Mouse (Mus musculus): Measurements from ENCODE around the gene Dhx30. TPM values are rescaled to one million over a fixed set of nuclear protein-coding genes. Genes with fewer than 3 reads are reported as not detected.
"Not testable (repeated sequence)": the region's sequence is repeated elsewhere in the genome, so short reads cannot be mapped to it uniquely, and the experiment has no call there.

Gene Dhx30
- polyA plus RNA-seq (2015; fragmentation: Nextera tagmentation; extraction: Ambion mirVana): 159 and 178 TPM in 2 replicates

DNA sequence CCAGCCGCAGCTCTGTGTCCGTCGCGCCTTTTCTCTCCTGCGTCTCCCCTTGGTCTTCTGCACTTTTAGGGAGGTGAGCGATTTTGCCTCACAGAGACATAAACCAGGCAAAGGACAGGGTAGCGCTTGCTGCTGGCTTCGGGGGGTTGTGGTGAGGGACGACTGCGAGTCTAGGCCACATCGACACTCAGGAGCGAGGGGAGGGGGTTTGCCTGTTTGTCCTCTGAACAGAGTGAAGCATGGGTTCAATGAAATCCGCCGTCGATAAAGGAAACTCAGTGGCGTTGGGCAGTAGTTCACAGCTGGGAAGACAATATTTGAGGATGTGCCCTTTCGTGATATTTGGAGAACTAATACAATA, at the start of gene Dhx30:
Gene Dhx30, minus strand, starts transcription at position 52 of the 361 bp plus-strand sequence.
- H3K9me3 ChIP-seq: no peaks in the 10 kb centered on the region
- H3K36me3 ChIP-seq: peaks cover 24% of the 10 kb centered on the region
- H3K9ac ChIP-seq: peak within 1 kb of the TSS; percentile 98
- no peaks in the 10 kb centered on the region for H3K27me3 ChIP-seq
- peaks cover 18% of the 10 kb centered on the region for H3K4me1 ChIP-seq
- 0 out of 2 replicates have a peak, but pooled peaks have one; percentile 12 for ATAC-seq (ENCODE audit: insufficient number of reproducible peaks, insufficient read depth, low FRiP score, low TSS enrichment, low read depth)
- peak within 1 kb of the TSS; percentile 95 for H3K4me3 ChIP-seq
- under 1% methylated on average over 17 of the region's 17 CpGs for WGBS
- H3K4me2 ChIP-seq: peak within 1 kb of the TSS; percentile 71
- peak within 1 kb of the TSS; percentile 97 for H3K27ac ChIP-seq

DNA sequence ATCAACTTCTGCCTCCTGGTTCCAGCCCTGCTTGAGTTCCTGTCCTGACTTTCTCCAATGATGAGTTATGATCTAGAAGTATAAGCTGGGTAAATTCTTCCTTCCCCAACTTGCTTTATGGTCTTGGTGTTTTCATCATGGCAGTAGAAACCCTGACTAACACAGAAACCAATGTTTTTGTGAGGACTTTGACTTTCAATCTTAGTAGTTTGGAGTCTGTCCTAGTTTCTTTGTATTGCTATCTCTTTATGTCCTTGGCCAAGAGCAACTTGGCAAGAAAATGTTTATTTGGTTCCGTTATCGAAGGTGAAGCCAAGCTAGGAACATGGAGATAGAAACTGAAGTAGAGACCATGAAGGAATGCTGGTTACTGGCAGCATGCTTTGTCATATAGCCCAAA, 45.4 kb upstream of the Dhx30 start:
- Histone ChIP-seq H3K9me3 (no peaks in the 10 kb centered on the region), H3K27me3 (no peaks in the 10 kb centered on the region), H3K4me3 (no peak overlapping the region), H3K4me1 (no peaks in the 10 kb centered on the region), H3K27ac (no peak overlapping the region), H3K9ac (no peak overlapping the region), H3K36me3 (peaks cover 67% of the 10 kb centered on the region), H3K4me2 (no peak overlapping the region)
- no peak for ATAC-seq (ENCODE audit: insufficient number of reproducible peaks, insufficient read depth, low FRiP score, low TSS enrichment, low read depth)
- WGBS: 96% methylated on average over 2 of the region's 2 CpGs

DNA sequence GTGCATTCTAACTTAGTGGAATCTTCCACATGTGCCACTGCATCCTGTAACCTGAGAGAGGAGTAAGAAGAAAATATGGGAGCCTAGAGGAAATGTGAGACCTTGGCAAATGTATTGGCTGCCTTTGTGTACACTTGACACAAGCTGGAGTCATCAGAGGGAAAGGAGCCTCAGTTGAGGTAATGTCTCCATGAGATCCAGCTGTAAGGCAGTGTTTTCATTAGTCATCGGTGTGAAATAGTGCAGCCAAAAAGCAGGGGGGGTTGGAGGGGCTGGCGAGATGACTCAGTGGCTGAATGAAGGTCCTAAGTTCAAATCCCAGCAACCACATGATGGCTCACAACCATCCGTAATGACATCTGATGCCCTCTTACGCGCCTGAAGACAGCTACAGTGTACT, 44.8 kb upstream of the Dhx30 start:
- Histone ChIP-seq H3K9me3 (no peaks in the 10 kb centered on the region), H3K27ac (no peak overlapping the region), H3K4me1 (no peaks in the 10 kb centered on the region), H3K4me2 (no peak overlapping the region), H3K4me3 (no peak overlapping the region), H3K9ac (no peak overlapping the region), H3K36me3 (peaks cover 67% of the 10 kb centered on the region), H3K27me3 (no peaks in the 10 kb centered on the region)
- WGBS: 83% methylated on average over 5 of the region's 5 CpGs
- no peak for ATAC-seq (ENCODE audit: insufficient number of reproducible peaks, insufficient read depth, low FRiP score, low TSS enrichment, low read depth)

DNA sequence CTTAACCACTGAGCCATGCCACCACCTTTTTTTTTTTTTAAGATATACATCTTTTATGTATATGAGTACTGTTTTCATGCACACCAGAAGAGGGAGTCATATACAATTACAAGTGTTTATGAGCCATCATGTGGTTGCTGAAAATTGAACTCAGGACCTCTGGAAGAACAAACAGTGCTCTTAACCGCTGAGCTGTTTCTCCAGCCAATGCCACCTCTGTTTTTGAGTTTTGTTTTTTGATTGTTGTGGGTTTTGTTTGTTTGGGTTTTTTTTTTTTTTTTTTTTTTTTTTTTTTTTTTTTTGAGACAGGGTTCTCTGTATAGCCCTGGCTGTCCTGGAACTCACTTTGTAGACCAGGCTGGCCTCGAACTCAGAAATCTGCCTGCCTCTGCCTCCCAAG, 42.9 kb upstream of the Dhx30 start:
- H3K27ac ChIP-seq; H3K4me1 ChIP-seq; ATAC-seq (ENCODE audit: insufficient number of reproducible peaks, insufficient read depth, low FRiP score, low TSS enrichment, low read depth); H3K9me3 ChIP-seq; H3K4me2 ChIP-seq; H3K9ac ChIP-seq; H3K4me3 ChIP-seq; H3K27me3 ChIP-seq: not testable (repeated sequence)
- 96% methylated on average over 2 of the region's 2 CpGs for WGBS
- H3K36me3 ChIP-seq: peaks cover 71% of the 10 kb centered on the region

DNA sequence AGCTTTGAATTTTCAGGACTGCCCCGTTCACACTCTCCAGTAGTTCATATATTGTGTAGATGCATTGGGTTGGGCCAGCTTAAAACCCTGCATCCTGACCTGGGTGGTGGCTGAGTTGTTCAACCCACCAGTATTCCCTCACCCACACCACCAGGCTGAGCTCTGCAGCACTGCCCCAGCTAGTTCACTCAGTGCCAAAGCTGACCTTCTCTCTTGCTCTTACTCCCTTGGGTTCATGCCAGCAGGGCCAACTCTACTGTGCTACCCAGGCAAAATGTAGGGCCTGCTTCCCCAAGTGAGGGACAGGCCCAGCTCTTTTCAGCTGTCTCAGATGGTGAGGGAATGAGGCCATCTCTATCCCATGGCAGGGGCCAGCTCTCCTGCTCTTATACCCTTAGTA, 41.4 kb upstream of the Dhx30 start:
- no peaks in the 10 kb centered on the region for H3K4me1 ChIP-seq
- H3K36me3 ChIP-seq: peaks cover 73% of the 10 kb centered on the region
- no peak for ATAC-seq (ENCODE audit: insufficient number of reproducible peaks, insufficient read depth, low FRiP score, low TSS enrichment, low read depth)
- no peaks in the 10 kb centered on the region for H3K27me3 ChIP-seq
- H3K4me2 ChIP-seq: no peak overlapping the region
- H3K27ac ChIP-seq: no peak overlapping the region
- no peak overlapping the region for H3K4me3 ChIP-seq
- 95% methylated on average over 1 of the region's 1 CpGs for WGBS
- no peaks in the 10 kb centered on the region for H3K9me3 ChIP-seq
- H3K9ac ChIP-seq: no peak overlapping the region

DNA sequence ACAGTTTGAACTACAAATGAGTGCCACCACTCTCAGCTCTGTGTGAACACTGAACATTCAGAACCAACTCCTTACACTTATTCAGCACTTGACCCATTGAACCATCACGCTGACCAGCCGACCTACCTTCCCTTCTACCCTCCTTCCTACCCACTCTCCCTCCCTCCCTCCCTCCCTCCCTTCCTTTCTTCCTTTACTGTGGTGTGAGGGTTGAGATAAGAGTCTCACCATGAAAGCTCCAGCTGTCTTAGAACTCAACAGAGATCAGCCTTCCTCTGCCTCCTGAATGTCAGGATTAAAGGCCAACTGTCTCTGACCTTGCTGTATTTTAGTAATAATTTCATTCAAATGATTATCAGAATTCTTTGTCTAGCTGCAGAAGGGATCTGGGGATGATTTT, 31.0 kb upstream of the Dhx30 start:
- WGBS: 74% methylated on average over 2 of the region's 2 CpGs
- ATAC-seq (ENCODE audit: insufficient number of reproducible peaks, insufficient read depth, low FRiP score, low TSS enrichment, low read depth): no peak
- Histone ChIP-seq H3K36me3 (peaks cover 79% of the 10 kb centered on the region), H3K9ac (no peak overlapping the region), H3K9me3 (no peaks in the 10 kb centered on the region), H3K4me1 (no peaks in the 10 kb centered on the region), H3K27ac (no peak overlapping the region), H3K4me3 (no peak overlapping the region), H3K27me3 (no peaks in the 10 kb centered on the region), H3K4me2 (no peak overlapping the region)

DNA sequence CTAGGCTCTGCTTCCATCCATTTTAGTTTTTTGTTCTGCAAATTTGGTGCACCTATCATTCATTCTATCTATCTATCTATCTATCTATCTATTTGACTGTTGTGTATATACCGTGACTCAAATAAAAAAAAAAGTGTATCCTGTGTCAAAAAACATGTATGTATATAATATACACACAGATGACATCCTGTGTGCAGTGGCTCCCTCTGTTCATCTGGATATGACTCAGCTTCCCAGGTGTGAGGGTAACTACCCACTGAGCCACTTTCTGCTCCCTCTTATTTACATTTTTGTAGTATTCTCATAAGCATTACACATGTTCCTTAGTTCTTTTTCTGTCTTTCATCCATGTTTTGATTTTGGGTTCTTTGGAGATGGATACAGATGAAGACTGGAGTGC, 24.5 kb upstream of the Dhx30 start:
- Histone ChIP-seq H3K4me2 (no peak overlapping the region), H3K4me1 (no peaks in the 10 kb centered on the region), H3K27me3 (no peaks in the 10 kb centered on the region), H3K36me3 (peaks cover 75% of the 10 kb centered on the region), H3K9me3 (no peaks in the 10 kb centered on the region), H3K27ac (no peak overlapping the region), H3K9ac (no peak overlapping the region), H3K4me3 (no peak overlapping the region)
- 89% methylated on average over 1 of the region's 1 CpGs for WGBS
- ATAC-seq (ENCODE audit: insufficient number of reproducible peaks, insufficient read depth, low FRiP score, low TSS enrichment, low read depth): no peak

DNA sequence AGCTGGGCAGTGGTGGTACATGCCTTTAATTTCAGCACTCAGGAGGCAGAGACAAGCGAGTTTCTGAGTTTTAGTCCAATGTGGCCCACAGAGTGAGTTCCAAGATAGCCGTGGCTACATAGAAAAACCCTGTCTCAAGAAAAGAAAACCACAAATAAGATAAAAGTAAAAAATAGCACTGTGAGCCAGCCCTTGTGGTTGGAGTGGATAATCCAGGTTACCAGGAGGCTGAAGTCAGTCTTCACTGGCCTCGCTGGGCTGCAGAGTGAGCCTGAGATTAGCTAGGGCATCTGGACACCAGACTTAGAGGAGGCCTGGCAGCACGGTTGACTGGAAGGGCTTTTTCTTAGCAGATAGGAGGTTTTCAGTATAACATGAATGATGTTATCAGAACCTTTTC, 21.5 kb upstream of the Dhx30 start:
- H3K9me3 ChIP-seq: no peaks in the 10 kb centered on the region
- H3K4me3 ChIP-seq: no peak overlapping the region
- no peak overlapping the region for H3K9ac ChIP-seq
- H3K4me2 ChIP-seq: no peak overlapping the region
- ATAC-seq (ENCODE audit: insufficient number of reproducible peaks, insufficient read depth, low FRiP score, low TSS enrichment, low read depth): no peak
- H3K36me3 ChIP-seq: peaks cover 79% of the 10 kb centered on the region
- no peaks in the 10 kb centered on the region for H3K27me3 ChIP-seq
- peaks cover 10% of the 10 kb centered on the region for H3K4me1 ChIP-seq
- WGBS: 81% methylated on average over 4 of the region's 4 CpGs
- no peak overlapping the region for H3K27ac ChIP-seq

DNA sequence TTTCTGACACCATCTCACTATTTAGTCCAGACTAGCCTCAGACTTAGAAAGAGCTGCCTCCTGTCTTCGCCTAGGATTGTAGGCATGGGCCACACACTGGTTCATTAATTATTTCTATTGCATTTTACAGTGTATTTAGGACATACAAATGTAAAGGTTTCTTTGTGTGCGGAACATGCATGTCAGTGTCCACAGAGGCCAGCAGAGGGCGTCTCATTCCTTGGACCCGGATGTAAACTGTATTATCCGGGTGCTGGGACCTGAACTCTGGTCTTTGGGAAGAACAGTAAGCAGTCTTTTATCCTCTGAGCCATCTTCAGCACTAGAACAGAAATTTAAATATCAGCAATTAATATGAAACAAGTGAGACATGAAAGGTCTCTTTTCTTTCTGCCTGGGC, 16.5 kb upstream of the Dhx30 start:
- Histone ChIP-seq H3K4me3 (0 out of 2 replicates have a peak overlapping the region, but pooled peaks have one; percentile 11), H3K36me3 (peaks cover 45% of the 10 kb centered on the region), H3K4me2 (peak overlapping the region; percentile 61)

DNA sequence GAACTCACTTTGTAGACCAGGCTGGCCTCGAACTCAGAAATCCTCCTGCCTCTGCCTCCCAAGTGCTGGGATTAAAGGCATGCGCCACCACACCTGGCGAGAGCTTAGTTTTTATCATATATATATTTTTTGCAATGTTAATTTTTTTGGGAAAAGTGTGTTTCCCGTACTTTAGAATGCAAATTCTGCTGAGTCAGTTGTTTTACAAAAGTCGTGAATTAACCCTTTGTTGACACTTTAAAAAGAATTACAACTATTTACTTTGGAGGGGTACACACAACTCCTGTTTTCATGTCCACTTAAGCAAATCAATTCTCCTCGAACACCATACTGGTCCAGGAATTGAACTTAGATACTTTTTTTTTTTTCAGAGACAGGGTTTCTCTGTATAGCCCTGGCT, 15.3 kb upstream of the Dhx30 start:
- H3K4me2 ChIP-seq: peak overlapping the region; percentile 61
- no peaks in the 10 kb centered on the region for H3K9me3 ChIP-seq
- H3K4me3 ChIP-seq: peak overlapping the region; percentile 86
- no peaks in the 10 kb centered on the region for H3K27me3 ChIP-seq
- no peak for ATAC-seq (ENCODE audit: insufficient number of reproducible peaks, insufficient read depth, low FRiP score, low TSS enrichment, low read depth)
- peaks cover 25% of the 10 kb centered on the region for H3K4me1 ChIP-seq
- H3K36me3 ChIP-seq: peaks cover 39% of the 10 kb centered on the region
- no peak overlapping the region for H3K27ac ChIP-seq
- 55% methylated on average over 6 of the region's 6 CpGs for WGBS
- H3K9ac ChIP-seq: peak overlapping the region; percentile 97; the same call in 1 of the 2 replicates

More for the DNA sequence above, 16.5 kb upstream of the Dhx30 start:
- no peak for ATAC-seq (ENCODE audit: insufficient number of reproducible peaks, insufficient read depth, low FRiP score, low TSS enrichment, low read depth)
- H3K9me3 ChIP-seq: no peaks in the 10 kb centered on the region
- no peak overlapping the region for H3K9ac ChIP-seq
- no peak overlapping the region for H3K27ac ChIP-seq
- peaks cover 25% of the 10 kb centered on the region for H3K4me1 ChIP-seq
- no peaks in the 10 kb centered on the region for H3K27me3 ChIP-seq
- WGBS: 78% methylated on average over 5 of the region's 5 CpGs

DNA sequence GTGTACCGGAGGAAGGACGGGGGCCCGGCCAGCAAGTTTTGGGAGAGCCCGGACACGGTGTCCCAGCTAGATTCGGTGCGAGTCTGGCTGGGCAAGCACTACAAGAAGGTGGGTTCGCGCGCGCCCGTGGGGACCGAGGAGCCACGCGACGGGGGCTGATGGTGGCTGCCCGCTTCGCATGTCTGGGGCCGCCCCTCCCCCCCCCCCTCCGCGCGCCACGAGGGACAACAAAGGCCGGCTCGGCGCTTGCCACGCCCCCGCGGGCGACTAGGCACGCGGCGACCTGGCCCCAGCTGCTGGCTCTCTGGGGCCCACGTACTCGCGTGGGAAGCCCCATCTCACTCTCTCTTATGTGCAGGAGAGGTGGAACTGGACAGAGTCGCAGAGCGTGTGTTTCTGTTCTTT, 14.6 kb upstream of the Dhx30 start:
- Histone ChIP-seq H3K27ac (peak overlapping the region; percentile 96), H3K4me1 (peaks cover 25% of the 10 kb centered on the region), H3K27me3 (no peaks in the 10 kb centered on the region), H3K9ac (peak overlapping the region; percentile 97), H3K4me2 (peak overlapping the region; percentile 61), H3K9me3 (no peaks in the 10 kb centered on the region), H3K36me3 (peaks cover 32% of the 10 kb centered on the region), H3K4me3 (peak overlapping the region; percentile 86)
- WGBS: 0% methylated on average over 33 of the region's 38 CpGs
- peak; percentile 68 for ATAC-seq (ENCODE audit: insufficient number of reproducible peaks, insufficient read depth, low FRiP score, low TSS enrichment, low read depth)

DNA sequence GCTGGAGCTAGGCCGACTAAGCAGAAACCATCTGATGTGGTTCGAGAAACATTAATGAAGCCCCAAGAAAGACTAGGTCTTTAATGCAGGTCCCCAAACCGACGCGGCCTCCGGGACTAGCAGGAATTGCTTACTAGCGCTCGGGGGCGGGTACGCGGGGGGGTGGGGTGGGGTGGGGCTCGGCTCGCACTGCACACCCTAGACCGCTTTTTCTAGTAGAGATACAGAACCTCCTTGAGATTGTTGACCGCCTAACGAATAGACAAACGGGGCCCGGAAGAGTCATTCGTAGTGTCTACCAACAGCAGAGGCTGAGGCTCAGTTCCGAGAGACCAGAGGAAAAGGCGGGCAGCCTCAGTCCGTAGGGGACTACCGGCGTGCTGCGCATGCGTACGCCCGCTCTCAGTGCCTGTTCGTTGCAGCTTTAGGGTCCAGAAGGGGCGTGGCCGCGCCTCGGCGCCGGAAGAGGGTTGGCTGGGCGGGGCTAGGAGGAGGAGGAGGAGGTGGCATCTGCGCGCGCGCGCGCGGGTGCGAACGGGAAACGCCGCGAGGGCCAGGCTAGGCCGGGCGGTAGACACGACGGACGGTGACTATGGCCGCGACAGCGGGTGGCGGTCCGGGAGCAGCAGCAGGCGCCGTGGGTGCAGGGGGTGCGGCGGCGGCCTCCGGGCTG, 14.0 kb upstream of the Dhx30 start:
- Histone ChIP-seq H3K4me2 (peak overlapping the region; percentile 61), H3K27me3 (no peaks in the 10 kb centered on the region), H3K27ac (peak overlapping the region; percentile 96), H3K9me3 (no peaks in the 10 kb centered on the region), H3K4me1 (peaks cover 25% of the 10 kb centered on the region), H3K36me3 (peaks cover 27% of the 10 kb centered on the region), H3K4me3 (peak overlapping the region; percentile 86), H3K9ac (peak overlapping the region; percentile 97)
- peak; percentile 93 for ATAC-seq (ENCODE audit: insufficient number of reproducible peaks, insufficient read depth, low FRiP score, low TSS enrichment, low read depth)
- 1% methylated on average over 64 of the region's 64 CpGs for WGBS

All from embryonic facial prominence, embryonic 13.5 days (tissue).